Mouse (Mus musculus) thymus, adult 2 months (tissue): Measurements from ENCODE around the gene Ahnak. TPM values are rescaled to one million over a fixed set of nuclear protein-coding genes. Genes with fewer than 3 reads are reported as not detected.

Source experiments
- DNase-seq: peaks from one replicate; pipeline ENCODE4 v3.0.0; 2021
- H3K27ac ChIP-seq: fragments of 200-500 bp; 2 replicates; pipeline ENCODE4 v1.5.1; 2012; ENCODE audit warnings: low read length, control low read depth; ENCODE audit not compliant: control insufficient read depth, insufficient read depth
- H3K27me3 ChIP-seq: fragments of 200-500 bp; 2 replicates; pipeline ENCODE4 v1.6.1; 2012; ENCODE audit warnings: mild to moderate bottlenecking, low read length, moderate library complexity, mixed read lengths; ENCODE audit not compliant: control insufficient read depth, insufficient read depth
- H3K36me3 ChIP-seq: fragments of 200-500 bp; 2 replicates; pipeline ENCODE4 v1.6.1; 2012; ENCODE audit warnings: mild to moderate bottlenecking, low read length, moderate library complexity; ENCODE audit not compliant: control insufficient read depth, insufficient read depth
- H3K4me1 ChIP-seq: fragments of 200-500 bp; replicated peaks from 2 replicates; pipeline ENCODE4 v1.6.1; 2012; ENCODE audit warnings: low read length; ENCODE audit not compliant: control insufficient read depth, insufficient read depth
- H3K4me3 ChIP-seq: fragments of 200-500 bp; 2 replicates; pipeline ENCODE4 v1.5.1; 2012; ENCODE audit warnings: mild to moderate bottlenecking, low read length, control low read depth, moderate library complexity; ENCODE audit not compliant: control insufficient read depth, insufficient read depth
- CTCF ChIP-seq: fragments of 200-500 bp; IDR thresholded peaks from 2 replicates; pipeline ENCODE4 v1.5.1; 2012; ENCODE audit warnings: mild to moderate bottlenecking, control low read depth, low read length, moderate library complexity, borderline replicate concordance; ENCODE audit not compliant: control insufficient read depth, poor library complexity, insufficient read depth; ENCODE audit errors: extremely low read depth
- POLR2A ChIP-seq: fragments of 200-500 bp; IDR thresholded peaks from 2 replicates; pipeline ENCODE4 v1.6.1; 2012; ENCODE audit warnings: mild to moderate bottlenecking, low read length, control low read depth, moderate library complexity; ENCODE audit not compliant: control insufficient read depth, poor library complexity, insufficient read depth; ENCODE audit errors: extremely low read depth
- WGBS: fragments of 180-500 bp; shearing (Covaris S2); methylation state at CpG from one replicate; pipeline ENCODE4 v1.1.7; 2018; 5-methylcytosine and 5-hydroxymethylcytosine counted together
- polyA plus RNA-seq: library from polyadenylated mRNA; depleted of rRNA; stranded (reverse); fragments of >200 nt; gene quantifications from 2 replicates; pipeline ENCODE4 v1.2.3, GENCODE M21; 2012

Ahnak gene
- polyA plus RNA-seq, 1 experiment, result 7.9 TPM

- H3K4me1 ChIP-seq, result peaks cover 21% of the 10 kb centered on the region
- WGBS, result 8% methylated on average over 5 of the region's 5 CpGs
- TF ChIP-seq CTCF, result no peak
- no peak for TF ChIP-seq POLR2A
- peak overlapping the region; percentile 35; the same call in 1 of the 2 replicates for H3K27ac ChIP-seq
- peak overlapping the region; percentile 25 for H3K4me3 ChIP-seq
- no peaks in the 10 kb centered on the region for H3K27me3 ChIP-seq
- DNase-seq, result no peak
- peaks cover 44% of the 10 kb centered on the region for H3K36me3 ChIP-seq
These were observed 45.0 kb upstream of the Ahnak start for GRCm38 (mm10) chr19:8944062-8944461.

- TF ChIP-seq CTCF (no peak), POLR2A (no peak)
- Histone ChIP-seq H3K27ac (no peak overlapping the region), H3K4me3 (no peak overlapping the region), H3K27me3 (no peaks in the 10 kb centered on the region), H3K36me3 (peaks cover 49% of the 10 kb centered on the region), H3K4me1 (peaks cover 21% of the 10 kb centered on the region)
- 6% methylated on average over 5 of the region's 5 CpGs for WGBS
- DNase-seq, result peak; percentile 65
These were observed 44.3 kb upstream of the Ahnak start for GRCm38 (mm10) chr19:8944750-8945149.

GRCm38 (mm10) chr19:8945251-8945650, 43.8 kb upstream of the Ahnak start:
- no peak for DNase-seq
- 76% methylated on average over 6 of the region's 6 CpGs for WGBS
- Histone ChIP-seq H3K27me3 (no peaks in the 10 kb centered on the region), H3K27ac (no peak overlapping the region), H3K4me3 (no peak overlapping the region), H3K36me3 (peaks cover 52% of the 10 kb centered on the region), H3K4me1 (peaks cover 21% of the 10 kb centered on the region)
- TF ChIP-seq POLR2A, result no peak
- TF ChIP-seq CTCF, result no peak

GRCm38 (mm10) chr19:8946929-8947328, 42.2 kb upstream of the Ahnak start:
- H3K27ac ChIP-seq, result no peak overlapping the region
- peaks cover 12% of the 10 kb centered on the region for H3K4me1 ChIP-seq
- H3K27me3 ChIP-seq, result no peaks in the 10 kb centered on the region
- WGBS, result 93% methylated on average over 7 of the region's 7 CpGs
- peaks cover 69% of the 10 kb centered on the region for H3K36me3 ChIP-seq
- no peak overlapping the region for H3K4me3 ChIP-seq
- DNase-seq, result no peak
- TF ChIP-seq POLR2A (no peak), CTCF (no peak)

- TF ChIP-seq CTCF (no peak), POLR2A (no peak)
- peaks cover 68% of the 10 kb centered on the region for H3K36me3 ChIP-seq
- H3K4me1 ChIP-seq, result peaks cover 10% of the 10 kb centered on the region
- WGBS, result 93% methylated on average over 5 of the region's 5 CpGs
- no peak for DNase-seq
- H3K27ac ChIP-seq, result no peak overlapping the region
- no peak overlapping the region for H3K4me3 ChIP-seq
- H3K27me3 ChIP-seq, result no peaks in the 10 kb centered on the region
These were observed 38.9 kb upstream of the Ahnak start for GRCm38 (mm10) chr19:8950190-8950589.

GRCm38 (mm10) chr19:8952241-8952640, 36.8 kb upstream of the Ahnak start:
- 95% methylated on average over 9 of the region's 9 CpGs for WGBS
- Histone ChIP-seq H3K27ac (peak overlapping the region; percentile 10; the same call in 1 of the 2 replicates), H3K27me3 (no peaks in the 10 kb centered on the region), H3K4me1 (peaks cover 10% of the 10 kb centered on the region), H3K4me3 (no peak overlapping the region), H3K36me3 (peaks cover 51% of the 10 kb centered on the region)
- no peak for DNase-seq
- no peak for TF ChIP-seq CTCF
- no peak for TF ChIP-seq POLR2A
